Mouse (Mus musculus) liver, adult 2 months (tissue): ENCODE data around the gene Nsun2.

Experiments used
- CTCF ChIP-seq: fragments of 200-500 bp; IDR thresholded peaks from 2 replicates; pipeline ENCODE4 v1.5.1; 2011; ENCODE audit warnings: low read depth, low read length, control low read depth
- POLR2A ChIP-seq: fragments of 200-500 bp; IDR thresholded peaks from 2 replicates; pipeline ENCODE4 v1.6.1; 2011; ENCODE audit warnings: low read length, control low read depth; ENCODE audit not compliant: insufficient read depth; ENCODE audit errors: extremely low read depth

DNA sequence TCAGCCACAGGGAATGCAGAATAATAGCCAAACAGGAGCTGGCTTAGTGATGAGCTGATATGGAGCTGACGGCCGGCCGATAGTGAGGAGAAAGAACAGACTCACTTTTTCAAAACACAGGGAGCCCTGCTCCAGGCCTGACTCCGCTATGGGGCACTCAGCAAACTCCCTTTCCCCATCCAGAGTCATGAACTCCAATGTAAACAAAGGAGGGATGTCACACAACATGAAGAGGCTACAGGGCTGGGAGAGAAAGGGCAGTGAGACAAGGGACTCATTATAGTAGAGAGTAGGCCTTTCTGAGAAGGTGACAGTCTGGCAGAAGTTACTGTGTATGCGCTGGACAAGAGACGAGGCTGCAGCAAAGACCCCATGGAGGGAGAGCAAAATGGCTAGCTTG lies 54.7 kb downstream of the Nsun2 start:
- no peak for TF ChIP-seq CTCF
- no peak for TF ChIP-seq POLR2A
